Mouse (Mus musculus) hematopoietic stem cell, adult 5-6 weeks (primary cell): ENCODE measurements around the gene Unkl. TPM values are rescaled to one million over a fixed set of nuclear protein-coding genes. Genes with fewer than 3 reads are reported as not detected.

Source experiments
- ATAC-seq, 2 experiments: fragments of 125-278 bp in 1 of 2; replicated peaks in 1 of 2; 2 replicates each; pipeline ENCODE4 v1.8.0; 2016 to 2017; ENCODE audit warnings: inconsistent platforms in 2 of 2, mild to moderate bottlenecking in 2 of 2, moderate number of reproducible peaks in 2 of 2, low read depth in 1 of 2, moderate TSS enrichment in 1 of 2; ENCODE audit not compliant: low FRiP score in 2 of 2, poor library complexity in 2 of 2, severe bottlenecking in 2 of 2, insufficient read depth in 1 of 2, low TSS enrichment in 1 of 2
- total RNA-seq: library from RNA; stranded (forward); fragments of 172-1452, 232-1000 nt; gene quantifications from 2 replicates; pipeline ENCODE4 v1.2.3, GENCODE M21; 2017

Unkl gene
- 11.6 and 14.4 TPM in 2 replicates for total RNA-seq

GRCm38 (mm10) chr17:25188150-25189031 lies at the start of gene Unkl:
Gene Unkl (plus strand): TSS chr17:25188397.
- 0 out of 4 replicates have a peak, but pooled peaks of 1 of the 2 experiments have one; percentile 8 for ATAC-seq

- no peak for ATAC-seq
Observed at GRCm38 (mm10) chr17:25138803-25139202, 49.4 kb upstream of the Unkl start.

DNA sequence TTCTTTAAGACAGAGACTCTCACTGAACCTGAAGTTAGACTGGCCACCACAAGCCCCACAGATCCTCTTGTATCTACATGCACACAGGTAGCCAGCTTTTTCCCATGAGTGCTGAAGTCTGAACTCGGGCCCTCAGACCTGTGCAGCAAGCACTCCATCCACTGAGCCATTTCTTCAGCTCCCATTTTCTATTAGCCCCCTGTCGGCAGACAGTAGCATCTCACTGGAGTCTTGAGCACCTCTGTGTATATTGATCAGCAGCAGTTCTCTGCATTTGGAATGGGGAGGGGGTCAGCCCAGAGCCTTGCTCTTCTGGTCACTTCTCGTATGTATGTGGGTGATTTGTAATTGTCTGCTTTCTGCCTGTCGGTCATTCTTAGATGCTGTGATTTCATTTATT lies 48.2 kb upstream of the Unkl start:
- ATAC-seq = no peak

DNA sequence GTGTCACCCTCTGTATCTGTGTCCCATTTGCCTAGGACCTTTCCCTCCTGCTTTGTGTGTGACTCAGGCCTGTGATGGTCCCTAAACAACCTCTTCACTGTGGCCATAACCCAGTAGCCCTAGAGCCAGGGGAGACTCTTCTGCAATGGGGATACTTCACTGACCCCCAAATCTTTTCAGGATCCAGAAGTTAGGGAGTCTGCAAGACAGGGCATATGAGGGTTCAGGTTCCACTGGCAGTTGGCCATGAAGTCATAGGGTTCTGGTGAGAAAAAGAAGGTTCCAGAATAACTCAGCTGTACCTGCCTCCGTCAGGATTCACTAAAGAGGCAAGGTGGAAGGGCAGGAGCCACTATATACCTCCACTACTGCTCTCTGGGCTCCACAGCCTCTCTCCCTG lies 26.0 kb upstream of the Unkl start, which contains the start of gene Ccdc154:
Ccdc154 (plus strand) TSS at position 301 of the 400 bp plus-strand sequence.
- no peak for ATAC-seq

DNA sequence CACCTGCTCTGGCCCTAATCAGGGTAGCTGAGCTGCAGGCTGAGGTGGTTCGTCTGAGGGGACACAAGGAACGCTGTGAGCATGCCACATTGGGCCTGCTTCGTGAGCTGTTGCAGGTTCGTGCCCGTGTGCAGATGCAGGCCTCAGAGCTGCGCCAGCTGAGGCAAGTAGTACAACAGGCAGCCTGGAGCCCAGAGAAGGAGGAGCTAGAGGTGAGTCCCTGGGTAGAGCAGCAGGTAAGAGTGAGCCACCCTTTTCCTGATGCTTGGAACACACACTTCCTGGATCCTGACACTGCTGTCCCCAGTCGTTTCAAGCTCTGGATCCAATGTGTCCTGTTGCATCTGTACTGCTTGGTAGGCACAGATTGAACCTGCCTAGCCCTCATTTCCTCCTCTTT lies 24.8 kb upstream of the Unkl start:
- ATAC-seq = no peak

GRCm38 (mm10) chr17:25164770-25165169 lies 23.4 kb upstream of the Unkl start:
- no peak for ATAC-seq

GRCm38 (mm10) chr17:25165970-25166671 lies 22.1 kb upstream of the Unkl start:
- no peak for ATAC-seq

DNA sequence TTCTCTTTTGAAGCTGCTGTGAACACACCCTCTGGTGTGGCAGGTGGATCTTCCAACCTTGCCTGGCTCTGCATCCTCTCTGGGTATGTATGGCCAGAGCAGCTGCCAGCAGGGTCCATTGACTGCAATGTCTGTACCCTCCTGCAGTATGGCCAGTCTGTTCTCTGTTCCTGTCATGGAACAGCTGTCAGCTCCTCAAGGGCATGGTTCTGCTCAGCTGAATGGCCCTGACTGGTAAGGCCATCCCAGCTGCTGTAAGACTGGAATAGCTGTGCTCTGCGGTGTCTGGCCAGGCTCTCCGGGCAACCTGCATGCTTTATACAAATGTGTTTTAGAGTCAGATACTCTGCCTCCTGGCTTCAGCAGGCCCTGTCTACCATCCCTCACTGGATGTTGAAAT lies 18.5 kb upstream of the Unkl start:
- no peak for ATAC-seq

DNA sequence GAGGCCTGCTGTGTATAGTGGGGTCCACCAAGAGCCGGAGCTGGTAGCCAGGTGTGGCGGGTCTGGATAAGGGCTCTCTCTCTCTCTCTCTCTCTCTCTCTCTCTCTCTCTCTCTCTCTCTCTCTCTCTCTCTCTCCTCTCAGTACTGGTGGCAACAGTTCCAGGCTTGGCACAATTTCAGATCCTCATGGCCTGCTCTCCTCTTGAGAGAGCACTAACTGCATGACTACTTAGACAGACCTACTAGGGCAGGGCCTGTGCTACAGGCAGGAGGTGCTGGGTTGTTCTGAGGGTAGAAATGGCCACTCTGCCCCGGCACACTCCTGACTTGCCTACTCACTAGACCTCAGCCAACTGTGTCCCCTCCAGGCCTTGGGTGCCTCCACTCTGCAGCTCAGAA lies 15.6 kb upstream of the Unkl start:
- no peak for ATAC-seq

DNA sequence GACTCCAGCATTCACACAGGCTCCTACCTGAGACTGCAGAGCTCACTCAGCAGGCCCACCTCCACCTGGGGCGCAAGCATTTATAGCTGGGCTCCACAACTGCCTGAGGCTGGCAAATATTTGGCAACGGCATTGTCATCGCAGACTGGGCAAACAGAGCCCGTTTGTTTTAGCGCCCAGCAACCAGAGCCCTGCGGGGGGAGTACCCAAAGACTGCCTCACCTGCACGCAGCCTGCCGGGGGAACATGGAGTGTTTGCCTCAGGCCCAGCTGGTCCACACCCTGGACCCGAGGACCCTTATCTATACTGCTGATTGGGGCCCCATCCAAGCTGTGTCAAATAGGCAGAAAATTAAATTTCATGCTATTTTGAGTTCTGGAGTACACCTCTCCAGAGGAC lies 12.8 kb upstream of the Unkl start, which contains the start of gene Gm38655:
Gm38655 (minus strand) TSS at position 61 of the 400 bp plus-strand sequence.
- no peak for ATAC-seq

DNA sequence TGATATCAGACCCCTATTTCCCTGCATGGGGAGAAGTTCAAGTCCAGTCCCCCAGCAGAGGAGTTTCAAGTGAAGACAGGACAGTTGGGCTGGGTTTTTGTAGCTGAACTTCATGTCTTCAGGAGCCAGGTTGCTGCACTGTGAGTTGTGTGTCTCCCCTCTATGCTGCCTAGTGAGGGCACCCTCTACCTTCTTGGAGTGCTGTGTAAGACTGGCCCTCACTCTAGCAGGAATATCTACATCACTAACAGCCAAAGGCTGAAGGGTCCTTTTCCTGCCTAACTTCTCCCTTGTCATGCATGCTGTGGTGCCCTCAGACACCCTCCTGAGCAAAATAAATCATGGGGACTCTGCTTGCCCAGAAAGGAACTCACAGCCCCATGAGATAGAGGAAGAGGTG lies 5.0 kb upstream of the Unkl start:
- ATAC-seq = peak; percentile 17 to 19; a peak in 1 of 4 replicates

GRCm38 (mm10) chr17:25184129-25184691 lies 4.0 kb upstream of the Unkl start, which contains the start of gene BC003965:
Gene BC003965 (plus strand): TSS chr17:25184554.
- peak; percentile 83 to 91 for ATAC-seq

- ATAC-seq = no peak
Observed at GRCm38 (mm10) chr17:25184961-25185360, 3.2 kb upstream of the Unkl start.

DNA sequence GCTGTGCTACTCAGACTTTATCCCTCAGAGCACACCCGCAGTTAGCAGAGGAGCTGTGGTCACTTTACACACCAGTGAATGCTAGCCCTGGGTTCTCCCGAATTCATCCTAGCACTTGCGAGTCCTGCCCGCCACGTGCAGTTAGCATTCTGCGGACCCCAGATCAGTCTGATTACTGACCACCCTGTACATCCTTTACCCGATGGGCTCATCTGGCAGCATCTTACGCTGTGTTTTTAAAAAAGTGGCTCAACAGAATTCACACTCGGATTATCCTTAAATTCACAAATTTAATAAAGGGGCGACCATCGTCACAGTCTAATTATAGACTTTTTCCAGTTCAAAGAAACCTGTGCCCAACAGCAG lies 430 bp upstream of the Unkl start:
- ATAC-seq = no peak

DNA sequence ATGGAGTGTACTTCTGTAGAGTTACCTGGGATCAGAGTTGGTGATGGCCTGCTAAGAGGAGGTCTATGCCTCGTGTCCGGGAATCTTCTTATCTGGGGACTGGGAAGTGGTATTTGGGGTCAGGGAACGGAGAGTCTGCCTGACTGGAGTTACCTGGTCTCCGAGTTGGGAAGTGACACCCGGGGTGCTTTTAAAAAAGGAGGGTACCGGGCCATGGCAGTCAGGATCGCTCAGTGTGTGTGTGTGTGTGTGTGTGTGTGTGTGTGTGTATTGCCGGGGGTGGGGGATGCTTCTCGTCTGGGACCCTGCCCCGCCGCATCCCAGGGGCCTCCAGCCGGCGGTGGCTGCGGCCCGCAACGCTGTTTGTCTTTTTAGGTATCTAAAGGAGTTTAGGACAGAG lies 894 bp downstream of the Unkl start:
- ATAC-seq = no peak

DNA sequence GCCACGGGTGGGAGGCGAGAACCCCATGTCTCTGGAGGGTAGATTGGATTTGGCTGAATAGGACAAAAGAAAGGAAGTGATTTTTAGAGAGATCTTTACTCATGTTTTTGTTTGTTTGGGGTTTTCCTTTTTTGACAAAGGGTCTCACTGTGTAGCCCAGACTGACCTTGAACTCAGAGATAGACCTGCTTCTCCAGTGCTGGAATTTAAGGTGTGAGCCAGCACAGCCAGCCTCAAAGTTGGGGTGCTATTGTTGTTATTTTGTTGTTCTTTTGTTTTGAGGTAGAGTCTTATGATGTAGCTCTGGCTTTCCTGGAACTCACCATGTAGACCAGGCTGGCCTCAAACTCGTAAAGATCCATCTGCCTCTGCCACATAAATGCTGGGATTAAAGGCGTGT lies 14.2 kb downstream of the Unkl start:
- no peak for ATAC-seq

DNA sequence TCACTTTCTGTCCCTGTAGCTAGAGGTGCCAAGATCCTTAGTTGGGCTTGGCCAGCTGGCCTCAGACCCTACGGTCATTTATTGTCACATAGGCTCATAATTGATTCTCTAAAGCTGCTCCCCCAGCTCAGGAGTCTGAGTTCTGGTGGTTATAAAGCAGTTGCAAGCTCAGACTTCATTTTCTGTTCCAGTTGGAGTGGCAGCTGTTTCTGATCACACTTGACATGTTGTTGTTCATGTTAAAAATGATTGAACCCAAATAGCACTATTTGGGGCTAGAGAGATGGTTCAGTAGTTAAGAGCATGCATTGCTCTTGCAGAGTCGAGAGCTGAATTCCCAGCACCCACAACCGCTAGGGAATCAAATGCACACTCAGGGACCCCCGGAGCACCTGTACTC lies 21.8 kb downstream of the Unkl start:
- no peak for ATAC-seq
